Mouse (Mus musculus) kidney, adult 18-20 months (tissue): ENCODE measurements around the gene Tbx21.
A peak's percentile ranks its signal among the peaks of the same experiment; 100 is the strongest.

Experiments
- DNase-seq: peaks from one replicate; pipeline ENCODE4 v3.0.0; 2021

The Tbx21 gene

GRCm38 (mm10) chr11:97114671-97115601, at the start of gene Tbx21:
Gene Tbx21 (minus strand): TSS chr11:97115331.
- DNase-seq, result no peak

DNA sequence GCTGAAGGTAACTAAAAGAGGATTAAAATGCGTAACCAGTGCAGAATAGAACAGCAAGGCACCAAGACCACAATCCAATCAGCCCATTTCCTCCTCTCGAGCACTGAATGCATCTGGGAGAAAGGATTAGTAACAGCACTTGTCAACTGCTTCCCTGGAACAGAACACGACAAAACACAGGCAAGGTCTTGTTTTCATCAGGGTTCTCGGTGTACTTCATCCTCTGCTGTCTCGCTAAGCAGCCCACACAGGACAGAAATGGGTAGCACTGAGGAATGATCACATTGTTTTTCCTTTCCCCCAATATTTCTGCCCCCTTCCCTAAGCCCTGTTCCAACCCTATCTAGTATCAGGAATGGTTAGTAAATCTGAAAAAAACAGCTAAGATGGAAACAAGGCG, 45.2 kb upstream of the Tbx21 start:
- DNase-seq, result no peak

- no peak for DNase-seq
These were observed 41.9 kb upstream of the Tbx21 start for GRCm38 (mm10) chr11:97156999-97157398.

DNA sequence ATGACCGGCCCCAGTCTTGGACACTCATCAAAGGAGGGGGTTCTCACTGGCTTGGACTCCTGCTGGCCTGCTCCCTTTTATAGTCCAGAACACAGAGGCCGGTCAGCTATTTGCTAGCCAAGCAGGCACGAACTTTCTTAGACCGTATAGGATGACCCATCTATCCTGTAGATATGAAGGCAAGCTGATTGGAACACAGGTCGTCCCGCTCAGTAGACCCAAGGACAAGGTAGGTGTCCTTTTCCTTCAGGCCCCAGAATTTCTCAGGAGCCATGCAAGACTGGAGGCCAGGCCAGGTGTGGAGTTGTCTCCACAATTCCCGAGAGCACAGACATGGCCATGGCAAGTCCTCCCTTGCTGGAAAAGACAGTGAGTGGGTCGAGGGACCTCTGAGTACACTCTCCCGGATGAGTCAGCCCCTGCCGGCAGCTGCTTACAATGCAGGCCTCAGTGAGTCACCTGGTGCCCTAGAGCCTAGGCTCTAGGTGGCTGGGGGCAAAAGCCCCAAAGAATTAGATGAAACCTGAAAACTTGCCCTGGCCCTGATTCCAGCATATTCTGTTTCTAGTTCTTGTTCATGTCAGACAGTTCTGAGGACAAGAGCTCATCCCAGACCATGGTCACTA, 37.6 kb upstream of the Tbx21 start:
- DNase-seq, result no peak

DNA sequence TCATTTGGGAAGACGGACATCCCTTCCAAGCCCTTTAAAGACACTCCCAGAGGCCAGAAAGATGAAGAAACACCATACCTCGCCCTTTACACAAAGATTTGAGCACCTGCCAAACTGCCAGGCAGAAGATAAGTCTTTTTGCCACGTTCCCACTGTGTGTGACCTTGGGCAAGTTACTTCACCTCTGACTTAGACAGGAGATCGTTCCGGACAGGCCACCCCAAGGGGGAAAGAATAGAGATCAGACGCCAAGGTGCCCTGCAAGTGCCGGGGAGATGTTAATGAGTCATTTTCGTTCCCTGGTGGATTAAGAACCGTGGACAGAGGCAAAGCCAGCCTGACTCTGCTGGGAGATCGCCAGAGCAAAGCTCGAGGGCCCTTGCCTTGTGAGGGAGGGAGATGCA, 36.9 kb upstream of the Tbx21 start:
- DNase-seq, result peak; percentile 41

- peak; percentile 31 for DNase-seq
These were observed 36.2 kb upstream of the Tbx21 start, which contains the start of gene Tbkbp1 for GRCm38 (mm10) chr11:97151343-97151801. Gene Tbkbp1 (minus strand): TSS chr11:97151495.

GRCm38 (mm10) chr11:97150411-97151330, 35.5 kb upstream of the Tbx21 start:
- no peak for DNase-seq

GRCm38 (mm10) chr11:97149995-97150410, 34.9 kb upstream of the Tbx21 start:
- DNase-seq, result peak; percentile 80

DNA sequence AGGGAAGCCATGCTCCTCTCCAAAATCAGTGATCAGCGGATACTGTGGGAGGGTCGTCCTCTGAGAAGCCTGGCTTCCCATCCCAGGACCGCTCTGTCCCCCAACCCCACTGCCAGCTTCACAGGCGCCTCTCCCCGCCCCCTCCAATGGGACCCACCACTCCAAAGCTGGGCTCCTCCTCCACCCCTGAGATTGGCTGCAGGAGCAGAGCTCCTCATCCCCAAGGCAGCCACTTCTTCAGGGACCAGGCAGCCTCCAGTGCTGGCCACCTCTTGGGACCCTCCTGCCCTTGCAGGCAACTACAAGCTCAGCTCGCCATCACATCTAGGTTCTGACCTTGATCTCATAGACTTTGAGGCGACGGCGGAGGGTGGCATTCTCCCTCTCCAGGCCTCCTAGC, 33.9 kb upstream of the Tbx21 start:
- no peak for DNase-seq

DNA sequence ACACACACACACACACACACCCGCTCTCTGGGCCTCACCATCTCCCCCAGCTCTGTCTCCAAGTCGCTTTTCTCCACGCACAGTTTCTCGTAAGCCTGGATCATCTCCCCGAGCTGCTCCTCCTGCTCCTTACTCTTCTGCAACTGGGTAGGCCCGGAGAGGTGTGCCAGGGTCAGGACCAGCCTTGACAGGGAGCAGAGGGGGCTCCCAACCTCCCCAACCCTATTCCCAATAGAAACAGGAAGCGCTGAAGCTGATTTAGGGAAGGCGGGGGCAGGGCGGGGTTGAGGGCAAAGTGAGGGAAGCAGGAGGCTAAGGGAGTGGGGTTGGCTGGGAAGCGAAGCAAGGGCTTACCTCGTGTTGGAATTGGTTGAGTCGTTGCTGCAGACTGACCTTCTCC, 33.5 kb upstream of the Tbx21 start:
- DNase-seq, result no peak

GRCm38 (mm10) chr11:97147333-97147732, 32.2 kb upstream of the Tbx21 start:
- DNase-seq, result no peak

DNA sequence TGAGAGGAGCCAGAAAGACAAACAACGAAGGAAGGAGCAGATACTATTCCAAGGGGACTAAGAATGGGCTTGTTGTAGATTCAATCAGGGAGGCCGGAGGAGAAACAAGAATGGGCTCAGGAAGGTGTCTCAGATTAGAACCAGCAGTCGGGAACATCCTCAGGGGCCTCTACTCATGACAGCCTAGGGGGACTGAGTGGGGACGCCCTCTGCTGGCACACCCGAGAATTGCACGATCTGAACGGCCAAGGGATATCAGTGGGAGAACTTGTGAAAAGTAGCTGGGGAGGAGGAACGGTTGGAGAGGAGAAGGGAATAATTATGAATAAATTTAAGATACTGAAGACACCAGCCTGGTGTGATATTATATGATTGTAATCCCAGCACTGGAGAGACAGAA, 31.6 kb upstream of the Tbx21 start:
- peak; percentile 76 for DNase-seq

GRCm38 (mm10) chr11:97145951-97146350, 30.8 kb upstream of the Tbx21 start:
- DNase-seq, result no peak

DNA sequence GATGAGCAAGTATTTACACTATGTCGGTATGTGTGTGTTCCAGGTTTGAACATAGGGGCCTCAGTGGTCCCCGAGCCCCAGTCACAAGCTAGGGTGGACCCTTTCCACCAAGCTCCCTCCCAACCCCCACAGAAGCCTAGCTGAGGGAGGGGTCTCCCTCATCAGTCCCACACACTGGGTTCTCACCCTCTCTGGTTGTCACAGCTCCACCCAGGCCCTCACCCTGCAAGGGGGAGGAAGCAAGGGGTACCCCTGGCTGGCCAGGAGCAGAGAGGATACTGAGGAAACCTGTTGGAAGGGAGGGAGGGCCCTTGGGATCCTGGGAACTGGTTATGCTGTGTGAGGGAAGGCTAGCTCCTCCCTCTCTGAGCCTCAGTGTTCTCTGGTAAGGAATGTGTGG, 30.2 kb upstream of the Tbx21 start:
- no peak for DNase-seq

GRCm38 (mm10) chr11:97143196-97143900, 28.2 kb upstream of the Tbx21 start:
- no peak for DNase-seq

GRCm38 (mm10) chr11:97142159-97142608, 27.1 kb upstream of the Tbx21 start:
- no peak for DNase-seq

DNA sequence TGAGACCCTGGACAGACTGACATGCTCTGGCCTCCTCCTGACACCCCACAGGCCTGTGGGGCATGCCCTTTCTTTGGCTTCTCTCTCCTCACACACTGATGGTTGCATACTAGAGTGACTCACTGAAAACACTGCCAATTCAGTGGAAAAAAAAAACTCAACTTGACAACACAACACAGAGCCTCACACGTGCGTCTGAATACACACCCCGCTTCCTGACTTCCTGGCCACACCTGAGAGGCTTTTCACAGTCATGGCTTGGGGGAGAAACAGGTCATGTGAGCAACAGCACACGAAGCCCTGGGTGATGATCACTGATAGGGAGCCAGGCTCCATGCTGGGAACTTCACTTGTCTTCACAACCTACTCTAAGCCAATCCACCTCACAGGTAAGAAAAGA, 25.7 kb upstream of the Tbx21 start:
- DNase-seq, result no peak

GRCm38 (mm10) chr11:97139256-97139655, 24.1 kb upstream of the Tbx21 start:
- no peak for DNase-seq

DNA sequence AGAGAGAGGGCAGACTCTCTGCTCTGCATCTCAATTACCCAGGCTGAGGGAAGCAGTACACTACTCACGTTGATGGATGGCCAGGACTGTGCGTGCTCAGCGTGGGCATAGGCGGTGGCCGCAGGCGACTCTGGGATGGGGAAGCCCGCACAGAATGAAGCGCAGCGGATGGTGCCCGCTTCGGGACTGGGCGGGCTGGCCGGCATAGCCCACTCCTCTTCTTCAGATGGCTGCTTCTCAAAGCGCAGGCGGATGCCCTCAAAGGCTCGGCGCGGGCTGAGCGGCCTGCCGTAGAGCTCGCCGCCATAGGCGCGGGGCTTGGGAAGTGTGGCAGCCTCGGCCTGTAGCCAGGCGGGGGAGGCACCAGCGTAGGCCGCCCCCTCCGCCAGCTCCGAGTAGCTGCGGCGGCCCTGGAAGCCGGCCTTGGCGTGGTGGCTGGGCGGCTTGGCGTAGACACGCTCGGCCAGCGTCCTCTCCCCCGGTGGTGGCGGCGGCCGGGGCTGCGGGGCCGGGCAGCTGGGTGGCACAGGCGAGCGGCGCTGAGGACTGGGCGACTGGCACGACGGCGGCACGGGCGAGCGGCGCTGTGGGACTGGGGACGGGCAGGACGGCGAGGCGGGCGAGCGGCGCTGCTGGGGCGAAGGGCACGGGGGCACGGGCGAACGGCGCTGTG, 23.6 kb upstream of the Tbx21 start:
- DNase-seq, result peak; percentile 48

GRCm38 (mm10) chr11:97133270-97133669, 18.1 kb upstream of the Tbx21 start:
- DNase-seq, result no peak

- DNase-seq, result no peak
These were observed 17.1 kb upstream of the Tbx21 start for GRCm38 (mm10) chr11:97132185-97132584.

GRCm38 (mm10) chr11:97131683-97132082, 16.6 kb upstream of the Tbx21 start:
- DNase-seq, result no peak
